Mouse (Mus musculus): ENCODE measurements at regions not wholly inside any gene's neighbourhood (a gene's known extent, or its start where the extent isn't known, plus 50 kb on each side); places are given as distances from the start of the nearest gene placed in this dataset.
A peak's percentile ranks its signal among the peaks of the same experiment; 100 is the strongest.

DNA sequence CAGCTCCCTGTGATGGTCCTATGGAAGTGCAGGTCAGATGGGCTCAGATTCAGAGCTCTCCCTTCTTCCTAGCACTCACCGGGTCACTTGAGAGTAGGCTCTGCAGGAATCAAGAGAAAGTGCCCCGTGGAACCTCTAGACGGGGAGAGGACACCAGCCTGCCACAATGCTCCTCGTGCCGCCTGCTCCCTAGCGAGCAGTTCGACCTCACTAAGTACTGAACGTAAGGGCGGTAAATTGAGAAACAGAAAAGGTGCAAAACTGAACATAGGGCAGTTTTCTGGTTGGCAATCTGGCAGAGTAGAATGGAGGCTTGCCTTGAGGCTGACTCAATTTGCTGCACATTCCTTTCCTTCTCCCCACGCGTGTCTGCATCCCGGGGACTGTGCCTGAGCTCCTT lies 115.7 kb downstream of the Zfp706 start:
- ATAC-seq (ENCODE audit: insufficient number of reproducible peaks, low FRiP score, low TSS enrichment): 0 out of 2 replicates have a peak, but pooled peaks have one; percentile 9

- no peak for ATAC-seq (ENCODE audit: insufficient number of reproducible peaks, low FRiP score, low TSS enrichment)
Measured at GRCm38 (mm10) chr15:36891296-36891695, 116.3 kb downstream of the Zfp706 start.

GRCm38 (mm10) chr15:36889072-36889471 lies 118.5 kb downstream of the Zfp706 start:
- ATAC-seq (ENCODE audit: insufficient number of reproducible peaks, low FRiP score, low TSS enrichment): no peak

GRCm38 (mm10) chr15:36888351-36889069 lies 119.1 kb downstream of the Zfp706 start:
- ATAC-seq (ENCODE audit: insufficient number of reproducible peaks, low FRiP score, low TSS enrichment): no peak

GRCm38 (mm10) chr15:36884671-36885365 lies 122.8 kb downstream of the Zfp706 start:
- peak; percentile 60; the same call in 1 of the 2 replicates for ATAC-seq (ENCODE audit: insufficient number of reproducible peaks, low FRiP score, low TSS enrichment)

- no peak for ATAC-seq (ENCODE audit: insufficient number of reproducible peaks, low FRiP score, low TSS enrichment)
Measured at GRCm38 (mm10) chr15:36884074-36884473, 123.5 kb downstream of the Zfp706 start.

- ATAC-seq (ENCODE audit: insufficient number of reproducible peaks, low FRiP score, low TSS enrichment): no peak
Measured at GRCm38 (mm10) chr15:36883156-36883555, 124.4 kb downstream of the Zfp706 start.

DNA sequence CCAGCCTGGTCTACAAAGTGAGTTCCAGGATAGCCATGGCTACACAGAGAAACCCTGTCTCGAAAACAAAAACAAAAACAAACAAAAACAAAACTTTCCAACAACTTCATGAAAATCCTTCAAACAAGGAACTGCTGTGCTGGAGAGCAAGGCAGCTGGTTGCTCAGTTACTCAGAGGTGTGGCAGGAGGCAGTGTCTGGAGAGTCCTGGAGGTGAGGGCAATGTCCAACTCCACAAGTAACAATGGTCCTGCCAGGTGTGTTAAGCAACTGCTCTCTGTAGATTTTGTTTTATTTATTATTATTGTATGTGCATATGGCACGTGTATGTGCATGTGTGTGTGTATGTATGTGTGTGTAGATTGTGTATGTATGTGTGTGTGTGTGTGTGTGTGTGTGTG lies 126.0 kb downstream of the Zfp706 start:
- ATAC-seq (ENCODE audit: insufficient number of reproducible peaks, low FRiP score, low TSS enrichment): no peak

DNA sequence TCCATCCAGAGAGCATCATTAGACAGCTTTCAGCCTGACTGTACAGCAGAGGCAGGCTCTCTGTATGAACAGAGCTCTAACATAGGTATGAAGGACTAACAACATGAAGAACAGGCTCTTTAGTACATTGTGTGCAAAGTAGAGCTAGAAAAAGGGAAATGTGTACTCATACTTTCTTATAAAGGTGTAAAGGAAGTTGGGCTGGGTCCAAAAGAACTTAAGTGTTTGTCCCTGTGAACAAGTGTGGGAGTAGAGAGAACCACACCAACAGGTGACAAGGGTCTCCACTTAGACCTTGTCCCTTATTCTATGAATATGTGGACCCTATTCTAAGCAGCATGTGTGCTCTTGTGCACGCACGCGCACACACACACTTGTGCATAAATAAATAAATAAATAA lies 127.0 kb downstream of the Zfp706 start:
- ATAC-seq (ENCODE audit: insufficient number of reproducible peaks, low FRiP score, low TSS enrichment): no peak

DNA sequence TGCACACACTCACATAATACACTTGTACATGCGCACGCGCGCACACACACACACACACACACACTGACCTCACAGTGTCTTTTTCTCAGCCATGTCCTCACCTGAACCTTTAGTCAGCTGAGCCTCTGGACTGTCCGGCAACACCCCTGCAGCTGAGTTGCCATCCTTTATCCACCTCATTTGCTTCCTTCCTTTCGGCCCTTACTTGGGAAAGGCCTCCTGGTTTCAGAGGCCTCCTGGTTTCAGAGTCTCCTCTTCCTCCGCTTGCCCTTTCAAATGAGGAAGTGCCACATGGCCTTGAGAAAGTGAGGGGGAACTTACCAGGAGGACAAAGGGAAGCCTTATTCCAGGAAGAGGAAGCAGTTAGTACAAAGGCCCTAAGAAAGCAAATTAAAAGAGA lies 128.0 kb downstream of the Zfp706 start:
- no peak for ATAC-seq (ENCODE audit: insufficient number of reproducible peaks, low FRiP score, low TSS enrichment)

- no peak for ATAC-seq (ENCODE audit: insufficient number of reproducible peaks, low FRiP score, low TSS enrichment)
Measured at GRCm38 (mm10) chr15:36878960-36879359, 128.6 kb downstream of the Zfp706 start.

DNA sequence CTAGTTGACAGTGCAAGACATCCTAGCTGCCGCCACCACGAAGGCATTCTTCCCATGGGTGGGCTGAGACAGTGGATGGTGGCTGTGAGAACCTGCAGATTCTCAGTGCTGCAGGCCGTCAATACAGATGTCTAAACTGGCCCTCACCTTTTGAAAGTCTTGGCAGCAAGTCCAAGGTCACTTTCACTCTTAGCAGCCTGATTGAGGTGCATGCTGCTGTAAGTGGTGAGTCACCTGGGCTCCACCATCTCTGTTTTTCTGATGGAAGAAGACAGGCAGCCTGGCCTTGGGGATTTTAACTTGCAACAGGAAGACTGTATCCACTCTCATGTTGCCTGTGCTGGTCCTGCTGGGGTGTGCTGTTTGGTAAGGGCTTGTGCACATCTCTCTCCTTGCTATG lies 129.3 kb downstream of the Zfp706 start:
- ATAC-seq (ENCODE audit: insufficient number of reproducible peaks, low FRiP score, low TSS enrichment): no peak

GRCm38 (mm10) chr15:36877501-36877900 lies 130.1 kb downstream of the Zfp706 start:
- ATAC-seq (ENCODE audit: insufficient number of reproducible peaks, low FRiP score, low TSS enrichment): no peak

DNA sequence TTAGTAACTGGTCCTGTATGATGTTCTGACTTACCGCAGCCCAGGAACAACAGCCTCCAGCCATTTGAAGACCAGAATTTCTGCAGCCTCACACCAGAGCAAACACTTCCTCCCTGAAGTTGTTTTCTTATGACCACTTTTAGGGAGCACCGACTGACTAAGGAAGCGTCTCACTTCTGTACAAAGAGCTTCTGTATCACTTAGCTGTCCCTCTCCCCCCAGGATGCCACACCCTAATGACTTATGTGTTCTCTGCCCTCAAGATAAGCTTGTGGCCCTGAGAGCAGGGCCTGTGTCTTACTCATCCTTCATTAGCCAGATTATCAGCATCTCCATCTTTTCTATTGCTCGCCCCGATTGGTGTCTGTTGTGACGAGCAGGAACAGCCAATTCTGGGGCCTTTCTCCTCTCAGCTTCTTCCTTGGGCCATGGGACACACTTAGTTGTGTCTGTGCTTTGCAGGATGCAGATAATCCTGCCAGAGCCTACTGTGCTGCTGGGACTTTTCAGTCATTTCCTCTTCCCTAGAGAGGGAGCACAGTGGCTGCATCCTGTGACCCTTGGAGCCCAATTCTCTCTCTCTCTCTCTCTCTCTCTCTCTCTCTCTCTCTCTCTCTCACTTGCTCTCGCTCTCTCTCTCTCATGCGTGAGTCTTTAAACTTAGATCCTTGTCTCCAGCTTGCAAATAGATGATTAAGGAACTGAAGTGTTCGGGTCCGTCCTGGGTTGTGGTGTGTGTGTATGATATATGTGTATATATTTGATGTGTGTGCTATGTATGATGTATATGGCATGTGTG lies 131.4 kb downstream of the Zfp706 start:
- ATAC-seq (ENCODE audit: insufficient number of reproducible peaks, low FRiP score, low TSS enrichment): no peak

- no peak for ATAC-seq (ENCODE audit: insufficient number of reproducible peaks, low FRiP score, low TSS enrichment)
Measured at GRCm38 (mm10) chr15:36874555-36874954, 133.0 kb downstream of the Zfp706 start.

DNA sequence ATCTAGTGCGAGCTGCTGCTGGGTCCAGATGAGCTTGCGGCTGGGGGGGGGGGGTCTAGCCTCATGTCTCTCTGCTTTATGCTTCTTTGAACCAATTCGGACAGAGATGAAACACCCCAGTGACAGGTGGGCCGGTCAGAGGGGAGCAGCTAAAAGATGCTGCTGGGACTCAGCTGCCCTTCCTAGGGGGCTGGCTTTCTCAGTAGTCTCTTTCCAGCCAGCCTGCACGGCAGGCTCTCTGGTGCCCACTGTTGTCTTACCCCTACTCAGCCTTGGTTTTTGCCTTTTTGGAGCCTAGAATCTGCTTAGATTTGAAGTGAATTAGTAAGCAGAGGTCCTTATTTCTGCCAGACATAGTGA lies 133.7 kb downstream of the Zfp706 start:
- no peak for ATAC-seq (ENCODE audit: insufficient number of reproducible peaks, low FRiP score, low TSS enrichment)

DNA sequence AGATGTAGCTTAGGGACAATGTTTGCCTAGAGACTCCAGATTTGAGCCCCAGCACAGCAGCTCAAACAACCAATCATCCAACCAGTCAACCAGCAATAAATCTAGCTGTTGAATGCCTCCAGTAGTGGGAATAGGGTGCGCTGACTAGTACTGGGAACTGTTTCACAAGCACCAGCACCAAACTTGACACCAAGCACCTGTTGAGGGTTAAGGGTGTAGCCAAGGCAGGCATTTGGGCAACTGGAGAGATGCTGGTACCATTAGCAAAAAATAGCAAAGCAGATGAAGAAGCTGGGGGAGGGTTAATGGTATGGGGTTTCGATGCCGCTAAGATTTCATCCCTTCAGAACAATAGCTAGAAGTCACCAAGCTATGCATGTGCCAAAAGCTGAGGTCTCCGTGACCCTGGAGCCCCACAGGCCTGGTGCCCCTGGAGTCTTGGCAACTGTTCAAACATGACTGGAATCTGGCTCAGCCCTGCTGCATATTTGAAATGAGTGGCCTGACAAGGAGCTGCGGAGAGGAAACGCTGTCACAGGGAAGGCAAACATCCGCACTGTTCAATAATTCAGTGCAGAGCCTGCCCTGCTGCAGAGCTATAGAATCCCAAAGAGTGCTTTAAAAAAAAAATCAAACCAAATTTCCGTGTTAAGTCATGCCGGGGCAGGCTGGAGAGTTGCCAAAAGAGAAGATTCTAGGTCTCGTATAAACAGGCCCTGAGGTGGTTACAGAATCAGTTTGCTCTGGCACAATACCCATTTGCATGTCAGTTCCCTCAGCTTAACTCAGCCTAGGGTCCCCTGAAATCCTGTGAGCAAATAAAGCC lies 134.3 kb downstream of the Zfp706 start:
- ATAC-seq (ENCODE audit: insufficient number of reproducible peaks, low FRiP score, low TSS enrichment): peak; percentile 3

DNA sequence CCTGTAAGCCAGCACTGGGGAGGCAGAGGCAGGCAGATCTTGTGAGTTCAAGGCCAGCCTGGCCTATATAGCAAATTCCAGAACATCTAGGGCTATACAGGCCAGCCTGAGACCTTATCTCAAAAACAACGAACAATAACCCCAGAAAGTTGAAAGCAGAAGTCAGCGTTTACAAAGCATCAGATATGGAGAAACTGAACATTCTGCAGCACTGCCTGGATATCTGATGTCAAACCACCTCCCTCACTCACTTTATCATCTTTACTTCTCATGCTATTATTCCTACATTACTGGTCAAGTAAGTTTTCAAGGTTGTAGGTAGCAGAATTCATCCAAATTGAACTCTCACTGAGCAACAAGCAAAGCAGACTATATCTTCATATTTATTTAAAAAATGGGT lies 135.0 kb downstream of the Zfp706 start:
- no peak for ATAC-seq (ENCODE audit: insufficient number of reproducible peaks, low FRiP score, low TSS enrichment)

DNA sequence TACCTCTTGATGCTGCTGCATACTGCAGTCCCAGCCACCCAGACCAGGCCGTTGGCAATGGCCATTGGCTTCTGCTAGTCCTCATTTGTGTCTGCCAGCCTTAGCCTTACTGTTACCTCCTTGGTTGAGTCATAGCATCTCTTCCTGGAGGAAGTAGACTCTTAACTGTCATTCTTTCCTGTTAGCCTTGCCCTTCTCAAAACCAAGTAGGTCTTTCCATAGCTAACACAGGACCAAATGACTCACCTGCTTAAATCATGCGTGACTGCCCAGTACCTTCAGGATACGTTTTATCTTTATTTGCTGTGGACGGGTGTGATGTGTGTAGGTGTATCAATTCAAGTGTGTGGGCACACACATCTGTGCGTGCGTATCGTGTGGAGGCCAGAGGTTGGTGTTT lies 136.9 kb downstream of the Zfp706 start:
- ATAC-seq (ENCODE audit: insufficient number of reproducible peaks, low FRiP score, low TSS enrichment): no peak

DNA sequence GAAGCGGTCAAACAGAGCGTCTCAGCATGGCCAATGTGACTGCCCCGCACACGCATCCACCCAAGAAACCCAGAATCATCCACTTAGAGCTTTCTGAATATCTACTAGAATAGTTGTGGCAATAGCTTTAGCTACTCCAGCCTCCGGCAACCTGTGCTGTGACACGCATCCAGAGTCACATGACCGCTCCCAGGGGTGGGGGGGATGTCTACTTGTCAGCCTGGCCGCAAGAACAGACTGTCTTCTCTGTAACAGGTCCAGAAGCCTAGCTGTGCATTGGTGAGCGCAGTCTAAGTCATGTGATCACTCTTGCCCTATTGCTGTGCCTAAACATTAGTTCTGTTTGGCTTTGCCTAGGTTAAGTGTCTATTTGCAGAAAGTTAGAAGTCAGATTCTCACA lies 137.5 kb downstream of the Zfp706 start:
- ATAC-seq (ENCODE audit: insufficient number of reproducible peaks, low FRiP score, low TSS enrichment): no peak
